Mouse (Mus musculus) G1E (cell line): Measurements from ENCODE around the gene Apoh. TPM values are rescaled to one million over a fixed set of nuclear protein-coding genes. Genes with fewer than 3 reads are reported as not detected.

Experiments used
- ATAC-seq: 2 replicates; pipeline ENCODE4 v1.8.0; 2016; ENCODE audit warnings: mild to moderate bottlenecking; ENCODE audit not compliant: insufficient number of reproducible peaks, poor library complexity, low FRiP score, severe bottlenecking; ENCODE audit errors: extremely low read depth
- DNase-seq: peaks from one replicate; pipeline ENCODE4 v3.0.0; 2012; ENCODE audit warnings: low spot score
- H3K27me3 ChIP-seq: 2 replicates; pipeline ENCODE4 v1.6.1; 2012; ENCODE audit warnings: mild to moderate bottlenecking, low read length, inconsistent platforms; ENCODE audit not compliant: insufficient read depth
- H3K36me3 ChIP-seq: replicated peaks from 2 replicates; pipeline ENCODE3; 2012; ENCODE audit warnings: mild to moderate bottlenecking, inconsistent platforms
- H3K4me1 ChIP-seq: 2 replicates; pipeline ENCODE4 v1.6.1; 2012; ENCODE audit warnings: low read depth, low read length, inconsistent platforms, mixed read lengths; ENCODE audit not compliant: insufficient read depth
- H3K4me3 ChIP-seq: 2 replicates; pipeline ENCODE4 v1.5.1; 2012; ENCODE audit warnings: low read depth, mild to moderate bottlenecking, inconsistent platforms, low read length, moderate library complexity, mixed read lengths
- H3K9me3 ChIP-seq: replicated peaks from 2 replicates; pipeline ENCODE4 v1.6.1; 2012; ENCODE audit warnings: inconsistent platforms
- CTCF ChIP-seq: IDR thresholded peaks from 2 replicates; pipeline ENCODE4 v1.5.1; 2012; ENCODE audit warnings: low read depth, low read length, inconsistent platforms, mixed read lengths
- GATA1 ChIP-seq: IDR thresholded peaks from 2 replicates; pipeline ENCODE4 v1.6.1; 2012; ENCODE audit warnings: borderline replicate concordance, low read length, inconsistent platforms, mixed read lengths
- GATA2 ChIP-seq: IDR thresholded peaks from 2 replicates; pipeline ENCODE4 v1.6.1; 2012; ENCODE audit warnings: low read depth, low read length, inconsistent platforms, borderline replicate concordance
- POLR2AphosphoS5 ChIP-seq: IDR thresholded peaks from 2 replicates; pipeline ENCODE4 v1.6.1; 2012; ENCODE audit warnings: low read depth, low read length, inconsistent platforms; ENCODE audit not compliant: insufficient replicate concordance
- TAL1 ChIP-seq: conservative IDR thresholded peaks from 2 replicates; pipeline ENCODE4 v1.6.1; 2012; ENCODE audit warnings: low read depth, low read length, inconsistent platforms, mixed read lengths
- polyA plus RNA-seq: library from polyadenylated mRNA; stranded (reverse); fragments of >175 nt; gene quantifications from 2 replicates; pipeline ENCODE4 v1.2.3, GENCODE M21; 2012
- total RNA-seq, 2 experiments: library from RNA; stranded (forward) in 1 of 2; stranded (reverse) in 1 of 2; fragments of 200-1000 nt in 1 of 2; fragments of >200 nt in 1 of 2; fragmentation: Nextera tagmentation in 1 of 2; gene quantifications; 2 replicates each; pipeline ENCODE4 v1.2.3; 2014 to 2017

Apoh gene
- total RNA-seq (2014; fragmentation: Nextera tagmentation) = not detected in 2 replicates
- not detected in 2 replicates for total RNA-seq (2017)
- not detected in 2 replicates for polyA plus RNA-seq

DNA sequence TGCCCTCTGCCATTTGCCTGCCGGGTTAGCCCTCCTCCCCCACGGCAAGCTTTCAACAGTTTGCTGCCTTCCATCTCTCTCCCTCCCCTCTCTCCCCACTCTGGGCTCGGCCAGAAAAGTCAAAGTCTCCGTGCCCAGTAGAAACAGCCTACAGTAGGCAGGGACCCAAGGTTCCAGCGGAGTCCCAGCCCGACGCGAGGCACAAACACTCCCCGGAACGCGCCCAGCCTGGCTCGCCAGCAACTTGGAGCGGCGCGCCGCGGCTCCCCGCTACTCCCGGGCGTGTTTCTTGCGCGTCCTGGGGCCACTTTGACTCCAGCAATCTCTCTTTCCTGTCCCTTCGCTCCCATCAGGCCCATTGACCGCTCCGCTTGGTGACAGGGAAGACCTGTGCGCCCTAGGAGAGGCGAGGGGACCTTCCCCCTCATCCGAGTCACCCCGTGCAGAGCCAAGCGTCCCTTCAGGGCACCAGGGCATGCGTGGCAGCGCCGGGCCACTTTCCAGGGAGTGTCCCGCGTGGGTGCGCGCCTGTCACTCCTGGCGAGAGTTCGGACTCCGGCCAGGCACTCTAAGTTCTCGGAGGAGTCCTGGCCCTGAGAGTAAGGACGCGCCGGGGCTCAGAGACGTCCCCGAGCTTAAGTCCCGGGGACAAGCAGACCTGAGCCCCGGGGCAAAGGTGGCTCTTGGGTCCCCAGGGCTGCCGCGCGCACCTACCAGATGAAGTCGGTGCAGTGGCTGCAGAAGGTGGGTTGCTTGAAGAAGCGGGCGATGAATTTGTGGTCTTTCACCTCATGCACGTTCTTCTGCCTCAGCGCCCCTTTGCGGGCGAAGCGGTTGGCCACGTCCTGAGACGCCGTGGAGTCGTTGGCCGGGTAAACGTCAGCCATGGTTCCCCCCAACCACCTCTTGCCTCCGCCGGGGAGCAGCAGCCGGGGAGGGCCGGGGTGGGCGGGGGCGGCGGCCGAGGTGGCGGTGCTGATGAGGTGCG is at the start of gene Apoh:
Gene Apoh (plus strand): TSS at position 574 of the 988 bp plus-strand sequence.
- H3K9me3 ChIP-seq = peaks cover 37% of the 10 kb centered on the region
- H3K27me3 ChIP-seq = no peaks in the 10 kb centered on the region
- TF ChIP-seq POLR2AphosphoS5 = no peak
- no peak for TF ChIP-seq GATA1
- TF ChIP-seq CTCF = no peak
- TF ChIP-seq TAL1 = no peak
- TF ChIP-seq GATA2 = no peak
- H3K36me3 ChIP-seq = no peaks in the 10 kb centered on the region
- H3K4me3 ChIP-seq = no peak within 1 kb of the TSS; the same call in 1 of the 2 replicates
- ATAC-seq (no peak), DNase-seq (no peak)
- H3K4me1 ChIP-seq = no peaks in the 10 kb centered on the region

DNA sequence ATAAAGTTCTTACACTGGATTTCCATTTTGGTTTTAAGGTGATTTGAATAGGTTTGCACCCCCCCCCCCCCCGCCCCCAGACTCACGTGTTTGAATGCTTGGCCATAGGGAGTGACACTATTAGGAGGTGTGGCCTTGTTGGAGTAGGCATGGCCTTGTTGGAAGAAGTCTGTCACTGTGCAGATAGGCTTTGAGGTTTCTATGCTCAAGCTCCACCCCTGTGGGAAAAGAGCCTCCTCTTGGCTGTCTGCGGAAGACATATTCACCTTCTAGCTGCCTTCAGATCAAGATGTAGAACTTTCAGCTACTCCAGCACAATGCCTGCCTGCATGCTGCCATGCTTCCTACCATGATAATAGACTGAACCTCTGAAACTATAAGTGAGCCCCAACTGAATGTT is 49.3 kb upstream of the Apoh start:
- TF ChIP-seq CTCF (no peak), GATA1 (no peak), POLR2AphosphoS5 (no peak), GATA2 (no peak), TAL1 (no peak)
- DNase-seq (no peak), ATAC-seq (no peak)
- Histone ChIP-seq H3K4me1 (no peaks in the 10 kb centered on the region), H3K27me3 (peaks cover under 1% of the 10 kb centered on the region; the same call in 1 of the 2 replicates), H3K36me3 (no peaks in the 10 kb centered on the region), H3K4me3 (no peak overlapping the region), H3K9me3 (peaks cover 18% of the 10 kb centered on the region)

DNA sequence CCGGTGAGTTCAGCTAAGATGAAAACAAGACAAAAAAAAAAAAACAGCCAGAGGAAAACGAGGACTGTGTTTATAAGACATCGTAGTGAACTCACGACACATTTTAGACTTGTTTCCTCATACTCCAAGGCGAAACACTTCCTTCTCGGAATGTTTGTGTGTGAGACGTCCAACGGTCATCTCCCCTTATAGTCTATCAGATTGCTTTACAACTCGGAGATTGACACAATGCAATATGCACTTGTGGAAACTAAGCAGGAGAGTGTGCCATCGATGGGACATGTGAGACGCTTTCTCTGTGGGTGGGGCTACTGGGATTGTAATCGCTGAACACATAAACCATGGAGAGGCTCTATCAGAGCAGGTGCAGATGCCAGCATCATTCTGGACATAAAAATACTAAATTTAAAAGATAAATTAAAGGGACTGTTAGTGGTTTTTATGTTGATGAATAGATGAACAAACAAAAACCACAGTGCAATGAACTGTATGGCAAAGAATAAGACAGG is 48.8 kb upstream of the Apoh start:
- TF ChIP-seq POLR2AphosphoS5 (no peak), GATA1 (no peak), CTCF (no peak), TAL1 (no peak), GATA2 (no peak)
- Histone ChIP-seq H3K4me3 (no peak overlapping the region), H3K9me3 (peaks cover 21% of the 10 kb centered on the region), H3K4me1 (no peaks in the 10 kb centered on the region), H3K27me3 (no peaks in the 10 kb centered on the region), H3K36me3 (no peaks in the 10 kb centered on the region)
- DNase-seq (no peak), ATAC-seq (no peak)

DNA sequence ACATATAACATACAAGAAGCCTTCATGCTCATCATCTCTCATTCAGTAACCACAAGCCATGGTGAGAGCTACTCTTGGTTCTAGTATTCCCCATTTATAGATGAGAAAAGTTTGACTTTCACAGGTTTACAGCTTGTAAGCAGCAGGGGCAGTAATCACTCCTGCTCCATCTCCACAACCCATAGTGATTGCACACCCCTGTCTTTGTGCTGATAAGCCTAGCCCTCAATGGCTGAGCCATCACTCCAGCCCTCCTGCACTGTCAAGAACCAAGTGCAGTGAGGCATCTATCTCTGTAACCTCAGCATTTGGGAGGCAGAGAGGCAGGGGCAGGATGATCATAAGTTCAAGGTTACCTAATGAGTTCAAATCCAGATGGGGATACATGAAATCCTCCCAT is 47.8 kb upstream of the Apoh start:
- DNase-seq (no peak), ATAC-seq (no peak)
- no peaks in the 10 kb centered on the region for H3K36me3 ChIP-seq
- H3K9me3 ChIP-seq = peaks cover 27% of the 10 kb centered on the region
- no peaks in the 10 kb centered on the region for H3K4me1 ChIP-seq
- no peak overlapping the region for H3K4me3 ChIP-seq
- TF ChIP-seq CTCF (no peak), GATA2 (no peak), GATA1 (no peak), POLR2AphosphoS5 (no peak), TAL1 (no peak)
- H3K27me3 ChIP-seq = no peaks in the 10 kb centered on the region

DNA sequence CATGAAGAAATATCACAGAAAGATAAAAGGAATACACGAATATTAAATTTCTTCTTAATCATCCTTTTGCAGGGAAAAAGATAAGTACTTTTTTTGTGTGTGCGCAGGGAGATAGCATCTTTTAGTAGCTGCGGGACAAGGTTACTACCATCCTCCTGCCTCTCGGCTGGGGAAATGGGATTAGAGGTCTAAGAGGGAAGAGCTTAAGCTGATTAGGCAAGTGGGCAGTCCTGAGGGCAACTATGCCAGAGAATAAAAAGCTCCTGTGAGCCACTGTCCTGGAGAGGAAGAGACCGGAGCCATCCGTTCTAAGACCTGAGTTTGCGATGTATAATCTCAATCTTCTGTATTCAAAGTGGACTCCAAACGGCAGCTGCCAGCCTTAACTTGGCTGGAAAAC is 45.2 kb upstream of the Apoh start:
- H3K4me1 ChIP-seq = no peaks in the 10 kb centered on the region
- H3K9me3 ChIP-seq = peaks cover 23% of the 10 kb centered on the region
- TF ChIP-seq GATA1 (no peak), CTCF (no peak), GATA2 (no peak)
- DNase-seq (no peak), ATAC-seq (no peak)
- no peaks in the 10 kb centered on the region for H3K36me3 ChIP-seq
- no peaks in the 10 kb centered on the region for H3K27me3 ChIP-seq
- H3K4me3 ChIP-seq = no peak overlapping the region

DNA sequence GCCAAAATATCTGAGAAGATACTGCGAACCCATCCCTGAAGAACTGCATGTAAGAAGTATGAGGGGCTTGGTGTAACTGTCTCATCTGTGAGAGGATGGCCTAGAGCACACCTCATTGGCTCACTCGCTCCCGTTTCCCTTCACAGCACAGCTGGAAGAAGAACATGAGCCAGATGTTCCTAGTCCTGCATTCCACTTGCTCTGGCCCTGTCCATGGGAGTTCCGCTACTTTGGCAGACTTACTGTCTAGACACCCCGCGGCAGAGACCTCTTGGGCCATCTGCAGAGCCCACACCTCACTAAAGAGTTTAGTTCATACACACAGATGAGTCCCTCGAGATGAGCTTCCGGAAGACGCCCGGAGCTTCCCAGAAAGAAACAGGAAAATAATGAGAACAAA is 43.2 kb upstream of the Apoh start:
- DNase-seq (no peak), ATAC-seq (no peak)
- H3K9me3 ChIP-seq = peaks cover 35% of the 10 kb centered on the region
- H3K4me1 ChIP-seq = no peaks in the 10 kb centered on the region
- H3K36me3 ChIP-seq = no peaks in the 10 kb centered on the region
- TF ChIP-seq CTCF (no peak), GATA2 (no peak), GATA1 (no peak), POLR2AphosphoS5 (no peak), TAL1 (no peak)
- no peak overlapping the region for H3K4me3 ChIP-seq
- no peaks in the 10 kb centered on the region for H3K27me3 ChIP-seq
